Mouse (Mus musculus): Measurements from ENCODE around the gene Dusp6. TPM values are rescaled to one million over a fixed set of nuclear protein-coding genes. Genes with fewer than 3 reads are reported as not detected.

The Dusp6 gene
- polyA plus RNA-seq, 1 experiment from 2014 or later, result 37.6 TPM

GRCm38 (mm10) chr10:99229031-99229684 is 33.9 kb upstream of the Dusp6 start:
- Histone ChIP-seq H3K36me3 (ENCODE audit: control insufficient read depth, insufficient read depth, low read length) (no peaks in the 10 kb centered on the region), H3K4me2 (peak overlapping the region; percentile 28; the same call in 1 of the 2 replicates), H3K9ac (ENCODE audit: low read depth, low read length) (no peak overlapping the region), H3K27me3 (replicated peaks; ENCODE audit: control insufficient read depth, insufficient read depth, low read length) (peaks cover 5% of the 10 kb centered on the region), H3K4me3 (ENCODE audit: low read depth, low read length) (no peak overlapping the region), H3K27ac (ENCODE audit: low read depth, low read length) (peak overlapping the region; percentile 40), H3K9me3 (ENCODE audit: control insufficient read depth, low read length) (no peaks in the 10 kb centered on the region), H3K4me1 (replicated peaks; ENCODE audit: control insufficient read depth, insufficient read depth, low read length) (peaks cover 12% of the 10 kb centered on the region)
- 0 out of 2 replicates have a peak, but pooled peaks have one; percentile 24 for ATAC-seq (replicated peaks; ENCODE audit: low FRiP score)
- WGBS, result 8% methylated on average over 16 of the region's 16 CpGs
- no peak for DNase-seq (ENCODE audit: low spot score)

DNA sequence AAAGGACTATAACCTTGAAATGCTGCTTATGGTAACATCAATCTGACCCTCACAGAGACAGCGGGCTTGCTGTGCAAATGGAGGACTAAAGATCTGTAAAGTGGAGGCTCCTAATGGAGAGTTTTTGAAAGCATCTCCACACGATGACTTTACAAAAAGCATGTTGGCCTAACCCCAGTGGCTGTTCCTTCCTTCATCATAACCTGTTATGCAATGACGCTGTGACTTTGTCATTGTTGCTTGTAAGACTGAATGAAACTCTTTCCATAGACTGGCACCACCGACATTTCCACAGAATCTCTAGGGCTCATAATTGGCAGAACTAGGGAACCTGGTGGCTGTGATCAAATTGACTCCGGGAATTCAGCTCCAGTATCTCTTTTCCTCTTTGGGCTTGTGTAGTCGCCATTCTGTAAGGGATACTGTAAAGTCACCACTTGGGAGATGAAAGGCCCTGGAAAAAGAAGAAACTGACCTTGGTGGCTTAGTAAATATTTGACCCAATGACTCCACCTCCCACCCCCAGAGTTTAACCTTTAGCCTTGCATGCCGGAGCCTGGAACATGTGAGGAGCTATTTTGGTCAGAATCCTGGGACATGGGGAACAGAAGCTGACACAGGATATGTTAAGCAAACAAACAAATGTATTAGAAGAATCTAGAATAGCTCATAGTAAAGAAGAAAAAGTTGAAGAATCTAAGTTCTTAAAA is 30.4 kb upstream of the Dusp6 start:
- H3K9me3 ChIP-seq (ENCODE audit: control insufficient read depth, low read length), result no peaks in the 10 kb centered on the region
- peaks cover 5% of the 10 kb centered on the region for H3K27me3 ChIP-seq (replicated peaks; ENCODE audit: control insufficient read depth, insufficient read depth, low read length)
- DNase-seq (ENCODE audit: low spot score) (no peak), ATAC-seq (replicated peaks; ENCODE audit: low FRiP score) (peak; percentile 39; the same call in 1 of the 2 replicates)
- no peak overlapping the region for H3K4me3 ChIP-seq (ENCODE audit: low read depth, low read length)
- H3K4me2 ChIP-seq, result no peak overlapping the region
- WGBS, result 59% methylated on average over 7 of the region's 7 CpGs
- H3K9ac ChIP-seq (ENCODE audit: low read depth, low read length), result no peak overlapping the region
- H3K36me3 ChIP-seq (ENCODE audit: control insufficient read depth, insufficient read depth, low read length), result no peaks in the 10 kb centered on the region
- peak overlapping the region; percentile 45; the same call in 1 of the 2 replicates for H3K27ac ChIP-seq (ENCODE audit: low read depth, low read length)
- peaks cover 12% of the 10 kb centered on the region for H3K4me1 ChIP-seq (replicated peaks; ENCODE audit: control insufficient read depth, insufficient read depth, low read length)

DNA sequence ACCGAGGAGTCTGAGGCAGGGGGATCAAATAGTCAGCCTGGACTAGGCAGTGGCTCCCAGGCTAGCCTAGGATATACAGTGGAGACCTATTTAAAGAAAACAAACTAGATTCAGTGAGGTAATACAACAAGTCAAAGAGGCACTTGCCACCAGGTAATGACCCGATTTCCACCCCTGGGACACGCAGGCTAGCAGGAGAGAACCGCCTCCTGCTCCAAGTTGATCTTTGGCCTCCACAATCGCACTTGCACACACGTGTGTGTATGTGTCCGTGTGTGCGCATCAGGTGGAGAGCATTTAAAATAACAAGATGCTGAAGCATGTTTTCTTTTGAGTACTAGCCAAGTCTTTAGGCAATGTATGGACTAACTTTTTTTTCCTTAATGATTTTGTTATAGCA is 28.7 kb upstream of the Dusp6 start:
- no peaks in the 10 kb centered on the region for H3K36me3 ChIP-seq (ENCODE audit: control insufficient read depth, insufficient read depth, low read length)
- ATAC-seq (replicated peaks; ENCODE audit: low FRiP score) (no peak), DNase-seq (ENCODE audit: low spot score) (no peak)
- H3K9ac ChIP-seq (ENCODE audit: low read depth, low read length), result no peak overlapping the region
- peaks cover under 1% of the 10 kb centered on the region; the same call in 1 of the 2 replicates for H3K4me1 ChIP-seq (replicated peaks; ENCODE audit: control insufficient read depth, insufficient read depth, low read length)
- no peak overlapping the region for H3K27ac ChIP-seq (ENCODE audit: low read depth, low read length)
- no peak overlapping the region for H3K4me3 ChIP-seq (ENCODE audit: low read depth, low read length)
- no peak overlapping the region for H3K4me2 ChIP-seq
- WGBS, result 88% methylated on average over 8 of the region's 8 CpGs
- no peaks in the 10 kb centered on the region; the same call in 1 of the 2 replicates for H3K27me3 ChIP-seq (replicated peaks; ENCODE audit: control insufficient read depth, insufficient read depth, low read length)
- no peaks in the 10 kb centered on the region for H3K9me3 ChIP-seq (ENCODE audit: control insufficient read depth, low read length)

DNA sequence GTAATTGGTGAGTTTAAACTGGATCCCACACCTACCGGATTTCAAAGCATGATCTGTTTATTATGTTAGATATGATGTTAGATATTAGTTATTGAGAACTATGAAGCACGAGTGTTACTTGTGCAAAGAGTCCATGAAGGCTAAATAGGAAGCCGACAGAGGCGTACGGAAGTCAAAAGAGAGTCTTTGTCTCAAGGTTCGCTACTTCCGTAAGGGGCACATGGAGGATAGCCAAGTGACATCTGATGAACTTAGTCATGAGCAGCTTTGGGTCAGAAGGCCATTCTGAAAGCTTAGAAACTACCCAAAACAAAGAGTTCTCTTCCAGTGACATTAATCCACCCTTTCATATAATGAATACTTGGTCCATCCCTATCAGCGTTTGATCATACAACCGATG is 27.9 kb upstream of the Dusp6 start:
- ATAC-seq (replicated peaks; ENCODE audit: low FRiP score) (no peak), DNase-seq (ENCODE audit: low spot score) (no peak)
- Histone ChIP-seq H3K4me2 (no peak overlapping the region), H3K27ac (ENCODE audit: low read depth, low read length) (no peak overlapping the region), H3K4me3 (ENCODE audit: low read depth, low read length) (no peak overlapping the region), H3K36me3 (ENCODE audit: control insufficient read depth, insufficient read depth, low read length) (no peaks in the 10 kb centered on the region), H3K9me3 (ENCODE audit: control insufficient read depth, low read length) (no peaks in the 10 kb centered on the region), H3K27me3 (replicated peaks; ENCODE audit: control insufficient read depth, insufficient read depth, low read length) (no peaks in the 10 kb centered on the region), H3K9ac (ENCODE audit: low read depth, low read length) (no peak overlapping the region), H3K4me1 (replicated peaks; ENCODE audit: control insufficient read depth, insufficient read depth, low read length) (no peaks in the 10 kb centered on the region)
- 90% methylated on average over 9 of the region's 9 CpGs for WGBS

DNA sequence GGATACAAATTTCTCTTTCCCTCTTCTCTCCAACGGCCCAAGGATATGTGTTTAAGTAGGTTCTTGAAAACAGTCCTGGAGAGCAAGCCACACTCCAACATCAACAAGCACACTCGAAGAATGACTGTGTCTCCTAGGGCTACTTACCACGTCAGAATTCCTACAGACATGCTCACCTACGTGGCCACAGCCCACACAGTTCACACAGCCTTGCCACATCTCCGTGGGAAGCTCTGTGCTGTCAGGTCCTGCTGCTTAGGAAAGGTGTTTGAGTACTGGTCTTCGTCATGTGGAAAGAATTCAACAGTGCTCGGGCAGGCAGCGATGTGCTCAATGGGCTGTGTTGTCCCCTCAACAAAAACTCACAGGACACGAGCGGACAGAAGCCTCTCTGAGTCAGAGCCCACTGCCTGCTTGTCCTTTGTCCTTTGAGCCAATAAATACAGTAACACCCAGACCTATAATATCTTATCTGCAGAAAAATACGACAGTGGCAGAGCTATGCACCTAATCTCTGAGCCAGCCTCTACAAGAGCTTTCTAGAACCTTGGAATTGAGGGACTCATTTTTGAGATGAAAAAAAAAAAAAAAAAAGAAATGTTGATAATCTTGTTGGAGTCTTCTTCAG is 25.7 kb upstream of the Dusp6 start:
- no peaks in the 10 kb centered on the region for H3K9me3 ChIP-seq (ENCODE audit: control insufficient read depth, low read length)
- no peak for ATAC-seq (replicated peaks; ENCODE audit: low FRiP score)
- H3K4me2 ChIP-seq, result no peak overlapping the region
- DNase-seq (ENCODE audit: low spot score), result no peak
- peaks cover 3% of the 10 kb centered on the region for H3K4me1 ChIP-seq (replicated peaks; ENCODE audit: control insufficient read depth, insufficient read depth, low read length)
- H3K27ac ChIP-seq (ENCODE audit: low read depth, low read length), result no peak overlapping the region
- 65% methylated on average over 11 of the region's 11 CpGs for WGBS
- H3K36me3 ChIP-seq (ENCODE audit: control insufficient read depth, insufficient read depth, low read length), result no peaks in the 10 kb centered on the region
- no peaks in the 10 kb centered on the region for H3K27me3 ChIP-seq (replicated peaks; ENCODE audit: control insufficient read depth, insufficient read depth, low read length)
- H3K4me3 ChIP-seq (ENCODE audit: low read depth, low read length), result no peak overlapping the region
- H3K9ac ChIP-seq (ENCODE audit: low read depth, low read length), result no peak overlapping the region

DNA sequence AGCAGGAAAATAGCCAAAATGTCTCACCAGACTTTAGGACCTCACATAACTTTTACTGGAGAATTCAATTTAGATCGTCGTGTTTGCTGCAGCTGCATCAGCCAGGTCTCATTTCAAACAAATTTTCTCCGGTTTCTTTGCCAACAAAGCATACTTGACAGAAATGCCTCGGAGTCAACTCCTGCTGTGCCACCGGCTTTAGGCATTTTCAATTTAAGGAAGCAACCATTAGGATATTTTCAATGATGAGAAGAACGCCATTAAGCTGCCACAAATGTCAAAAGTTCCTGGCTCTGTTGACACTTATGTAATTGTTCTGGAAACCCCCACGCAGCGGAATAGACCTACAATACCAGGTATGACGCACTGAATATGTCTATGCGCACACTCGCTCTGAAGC is 24.5 kb upstream of the Dusp6 start:
- H3K27ac ChIP-seq (ENCODE audit: low read depth, low read length), result no peak overlapping the region
- peaks cover 8% of the 10 kb centered on the region for H3K4me1 ChIP-seq (replicated peaks; ENCODE audit: control insufficient read depth, insufficient read depth, low read length)
- WGBS, result 90% methylated on average over 11 of the region's 11 CpGs

DNA sequence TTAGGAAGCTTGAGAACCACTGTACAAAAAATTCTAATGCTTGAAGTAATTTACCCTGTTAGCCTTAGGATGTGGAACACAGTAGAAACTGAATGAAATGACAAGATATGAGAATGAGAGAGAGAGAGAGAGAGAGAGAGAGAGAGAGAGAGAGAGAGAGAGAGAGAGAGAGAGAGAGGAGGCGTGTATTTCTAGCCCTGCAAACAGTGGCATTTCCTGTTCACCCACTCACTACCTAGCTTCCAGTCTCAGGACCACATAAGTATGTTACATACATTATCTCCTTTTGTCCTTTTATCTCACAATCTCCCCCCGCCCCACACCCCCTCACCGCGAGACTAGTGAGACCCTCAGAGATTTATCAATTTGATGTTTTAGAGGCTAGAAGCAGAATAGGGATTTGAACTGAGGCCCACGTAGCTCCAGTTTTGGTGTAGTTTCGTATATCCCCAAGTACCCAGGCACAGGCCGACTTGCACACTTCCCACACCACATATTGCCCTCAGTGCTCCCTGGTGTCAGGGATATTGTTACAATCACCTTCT is 21.7 kb upstream of the Dusp6 start:
- ATAC-seq (replicated peaks; ENCODE audit: low FRiP score) (no peak), DNase-seq (ENCODE audit: low spot score) (no peak)
- Histone ChIP-seq H3K27ac (ENCODE audit: low read depth, low read length) (peak overlapping the region; percentile 11), H3K9ac (ENCODE audit: low read depth, low read length) (no peak overlapping the region), H3K4me2 (no peak overlapping the region), H3K9me3 (ENCODE audit: control insufficient read depth, low read length) (no peaks in the 10 kb centered on the region), H3K4me3 (ENCODE audit: low read depth, low read length) (no peak overlapping the region), H3K27me3 (replicated peaks; ENCODE audit: control insufficient read depth, insufficient read depth, low read length) (no peaks in the 10 kb centered on the region), H3K36me3 (ENCODE audit: control insufficient read depth, insufficient read depth, low read length) (no peaks in the 10 kb centered on the region), H3K4me1 (replicated peaks; ENCODE audit: control insufficient read depth, insufficient read depth, low read length) (peaks cover 8% of the 10 kb centered on the region)
- 69% methylated on average over 7 of the region's 7 CpGs for WGBS

More for the DNA sequence above, 24.5 kb upstream of the Dusp6 start:
- DNase-seq (ENCODE audit: low spot score) (no peak), ATAC-seq (replicated peaks; ENCODE audit: low FRiP score) (no peak)
- Histone ChIP-seq H3K4me3 (ENCODE audit: low read depth, low read length) (no peak overlapping the region), H3K9me3 (ENCODE audit: control insufficient read depth, low read length) (no peaks in the 10 kb centered on the region), H3K4me2 (no peak overlapping the region), H3K27me3 (replicated peaks; ENCODE audit: control insufficient read depth, insufficient read depth, low read length) (no peaks in the 10 kb centered on the region), H3K9ac (ENCODE audit: low read depth, low read length) (no peak overlapping the region), H3K36me3 (ENCODE audit: control insufficient read depth, insufficient read depth, low read length) (no peaks in the 10 kb centered on the region)

DNA sequence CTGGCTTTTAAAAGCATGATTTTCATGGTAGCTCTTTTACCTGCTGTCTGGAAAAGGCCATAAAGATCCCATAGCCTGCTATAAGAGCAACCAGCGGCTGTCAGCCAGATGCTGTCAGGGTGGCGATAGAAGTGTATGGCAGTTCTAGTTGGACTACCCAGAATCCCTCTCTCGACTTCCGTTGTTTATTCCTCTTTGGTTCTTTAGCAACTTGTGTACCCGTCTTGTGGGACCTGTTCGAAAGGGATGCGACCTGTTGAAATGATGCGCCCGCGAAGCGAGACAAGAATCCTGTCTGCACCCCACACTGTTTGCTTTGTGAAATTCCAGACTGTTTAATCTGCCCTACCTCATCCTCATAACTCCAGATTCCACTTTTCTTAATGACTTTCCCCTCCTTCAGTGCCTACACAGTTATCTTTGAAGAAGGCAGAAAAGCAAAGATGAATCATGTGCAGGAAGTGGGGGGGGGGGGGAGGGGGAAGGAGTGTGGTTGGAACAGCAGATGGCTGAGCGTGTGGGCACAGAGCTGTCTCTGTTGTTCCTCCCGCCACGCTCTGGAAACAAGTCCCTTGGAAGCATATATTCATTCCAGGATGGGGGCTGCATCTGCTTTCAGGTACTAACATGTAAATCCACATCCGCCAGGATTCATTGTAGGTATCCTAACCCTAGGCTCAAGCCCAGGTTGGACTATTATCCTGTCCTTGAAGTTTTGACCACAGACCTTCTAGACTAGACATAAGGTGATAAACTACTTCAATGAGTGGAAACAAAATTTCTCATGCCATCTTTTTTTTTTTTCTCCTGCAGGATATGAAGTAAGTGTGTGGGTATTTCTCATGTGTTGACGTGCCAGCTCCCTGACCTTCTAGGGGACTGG is 21.0 kb upstream of the Dusp6 start:
- Histone ChIP-seq H3K4me3 (ENCODE audit: low read depth, low read length) (no peak overlapping the region), H3K27me3 (replicated peaks; ENCODE audit: control insufficient read depth, insufficient read depth, low read length) (no peaks in the 10 kb centered on the region), H3K4me1 (replicated peaks; ENCODE audit: control insufficient read depth, insufficient read depth, low read length) (peaks cover 8% of the 10 kb centered on the region), H3K36me3 (ENCODE audit: control insufficient read depth, insufficient read depth, low read length) (no peaks in the 10 kb centered on the region), H3K27ac (ENCODE audit: low read depth, low read length) (peak overlapping the region; percentile 11), H3K4me2 (no peak overlapping the region), H3K9ac (ENCODE audit: low read depth, low read length) (no peak overlapping the region), H3K9me3 (ENCODE audit: control insufficient read depth, low read length) (no peaks in the 10 kb centered on the region)
- 49% methylated on average over 16 of the region's 16 CpGs for WGBS
- no peak for DNase-seq (ENCODE audit: low spot score)
- peak; percentile 41; the same call in 1 of the 2 replicates for ATAC-seq (replicated peaks; ENCODE audit: low FRiP score)

Data from liver, embryonic 11.5 days (tissue).